Mouse (Mus musculus) thymus, adult 2 months (tissue): ENCODE results near the gene Stum. TPM values are rescaled to one million over a fixed set of nuclear protein-coding genes. Genes with fewer than 3 reads are reported as not detected.

ENCODE experiments used
- DNase-seq: peaks from one replicate; pipeline ENCODE4 v3.0.0; 2021
- H3K27ac ChIP-seq: fragments of 200-500 bp; 2 replicates; pipeline ENCODE4 v1.5.1; 2012; ENCODE audit warnings: low read length, control low read depth; ENCODE audit not compliant: control insufficient read depth, insufficient read depth
- H3K27me3 ChIP-seq: fragments of 200-500 bp; 2 replicates; pipeline ENCODE4 v1.6.1; 2012; ENCODE audit warnings: mild to moderate bottlenecking, low read length, moderate library complexity, mixed read lengths; ENCODE audit not compliant: control insufficient read depth, insufficient read depth
- H3K36me3 ChIP-seq: fragments of 200-500 bp; 2 replicates; pipeline ENCODE4 v1.6.1; 2012; ENCODE audit warnings: mild to moderate bottlenecking, low read length, moderate library complexity; ENCODE audit not compliant: control insufficient read depth, insufficient read depth
- H3K4me1 ChIP-seq: fragments of 200-500 bp; replicated peaks from 2 replicates; pipeline ENCODE4 v1.6.1; 2012; ENCODE audit warnings: low read length; ENCODE audit not compliant: control insufficient read depth, insufficient read depth
- H3K4me3 ChIP-seq: fragments of 200-500 bp; 2 replicates; pipeline ENCODE4 v1.5.1; 2012; ENCODE audit warnings: mild to moderate bottlenecking, low read length, control low read depth, moderate library complexity; ENCODE audit not compliant: control insufficient read depth, insufficient read depth
- CTCF ChIP-seq: fragments of 200-500 bp; IDR thresholded peaks from 2 replicates; pipeline ENCODE4 v1.5.1; 2012; ENCODE audit warnings: mild to moderate bottlenecking, control low read depth, low read length, moderate library complexity, borderline replicate concordance; ENCODE audit not compliant: control insufficient read depth, poor library complexity, insufficient read depth; ENCODE audit errors: extremely low read depth
- POLR2A ChIP-seq: fragments of 200-500 bp; IDR thresholded peaks from 2 replicates; pipeline ENCODE4 v1.6.1; 2012; ENCODE audit warnings: mild to moderate bottlenecking, low read length, control low read depth, moderate library complexity; ENCODE audit not compliant: control insufficient read depth, poor library complexity, insufficient read depth; ENCODE audit errors: extremely low read depth
- WGBS: fragments of 180-500 bp; shearing (Covaris S2); methylation state at CpG from one replicate; pipeline ENCODE4 v1.1.7; 2018; 5-methylcytosine and 5-hydroxymethylcytosine counted together
- polyA plus RNA-seq: library from polyadenylated mRNA; depleted of rRNA; stranded (reverse); fragments of >200 nt; gene quantifications from 2 replicates; pipeline ENCODE4 v1.2.3, GENCODE M21; 2012

Stum gene
- polyA plus RNA-seq, 1 experiment = 1.3 TPM

GRCm38 (mm10) chr1:180500218-180500617, 16.9 kb upstream of the Stum start:
- TF ChIP-seq POLR2A (no peak), CTCF (no peak)
- no peaks in the 10 kb centered on the region for H3K27me3 ChIP-seq
- no peaks in the 10 kb centered on the region for H3K36me3 ChIP-seq
- no peak for DNase-seq
- H3K27ac ChIP-seq = no peak overlapping the region
- 49% methylated on average over 4 of the region's 4 CpGs for WGBS
- no peak overlapping the region for H3K4me3 ChIP-seq
- peaks cover 6% of the 10 kb centered on the region for H3K4me1 ChIP-seq

GRCm38 (mm10) chr1:180499766-180500165, 16.5 kb upstream of the Stum start:
- TF ChIP-seq CTCF (no peak), POLR2A (no peak)
- Histone ChIP-seq H3K4me1 (peaks cover 6% of the 10 kb centered on the region), H3K27me3 (no peaks in the 10 kb centered on the region), H3K4me3 (no peak overlapping the region), H3K27ac (no peak overlapping the region), H3K36me3 (no peaks in the 10 kb centered on the region)
- DNase-seq = no peak
- WGBS = 94% methylated on average over 3 of the region's 3 CpGs

DNA sequence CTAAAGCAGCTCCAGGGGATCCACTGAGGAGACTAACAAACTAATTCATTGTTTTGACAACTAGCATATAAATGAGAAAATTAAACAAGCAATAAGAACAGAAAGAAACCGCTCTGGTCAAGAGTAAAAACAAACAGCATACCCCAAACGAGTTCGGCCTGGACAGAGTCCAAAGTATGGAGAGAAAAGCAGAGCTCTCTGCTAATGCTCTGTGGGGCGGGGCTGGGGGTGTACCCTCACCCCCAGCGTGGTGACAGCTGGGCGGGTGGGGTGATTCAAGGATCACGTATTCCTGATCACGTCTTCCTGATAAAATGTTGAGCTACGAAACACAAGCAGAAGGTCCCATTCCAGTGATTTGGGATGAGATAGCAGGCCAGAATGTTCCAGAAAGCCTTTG, 9.5 kb upstream of the Stum start:
- 92% methylated on average over 9 of the region's 9 CpGs for WGBS
- no peak overlapping the region for H3K4me3 ChIP-seq

GRCm38 (mm10) chr1:180485346-180485745, 2.0 kb upstream of the Stum start:
- no peak for DNase-seq
- no peaks in the 10 kb centered on the region for H3K36me3 ChIP-seq
- WGBS = 93% methylated on average over 5 of the region's 5 CpGs
- H3K4me1 ChIP-seq = peaks cover 6% of the 10 kb centered on the region
- TF ChIP-seq POLR2A (no peak), CTCF (no peak)
- no peak overlapping the region for H3K4me3 ChIP-seq
- H3K27ac ChIP-seq = no peak overlapping the region
- H3K27me3 ChIP-seq = peaks cover 11% of the 10 kb centered on the region

More for the DNA sequence above, 9.5 kb upstream of the Stum start:
- Histone ChIP-seq H3K27me3 (no peaks in the 10 kb centered on the region), H3K4me1 (peaks cover 10% of the 10 kb centered on the region), H3K36me3 (no peaks in the 10 kb centered on the region), H3K27ac (no peak overlapping the region)
- DNase-seq = no peak
- TF ChIP-seq CTCF = no peak
- TF ChIP-seq POLR2A = no peak

- no peaks in the 10 kb centered on the region for H3K36me3 ChIP-seq
- 8% methylated on average over 38 of the region's 39 CpGs for WGBS
- H3K27ac ChIP-seq = no peak overlapping the region
- H3K27me3 ChIP-seq = peaks cover 11% of the 10 kb centered on the region
- H3K4me3 ChIP-seq = peak overlapping the region; percentile 15; the same call in 1 of the 2 replicates
- peaks cover 6% of the 10 kb centered on the region for H3K4me1 ChIP-seq
- no peak for DNase-seq
- no peak for TF ChIP-seq CTCF
- TF ChIP-seq POLR2A = no peak
Measured at GRCm38 (mm10) chr1:180482840-180483398, 385 bp downstream of the Stum start.

DNA sequence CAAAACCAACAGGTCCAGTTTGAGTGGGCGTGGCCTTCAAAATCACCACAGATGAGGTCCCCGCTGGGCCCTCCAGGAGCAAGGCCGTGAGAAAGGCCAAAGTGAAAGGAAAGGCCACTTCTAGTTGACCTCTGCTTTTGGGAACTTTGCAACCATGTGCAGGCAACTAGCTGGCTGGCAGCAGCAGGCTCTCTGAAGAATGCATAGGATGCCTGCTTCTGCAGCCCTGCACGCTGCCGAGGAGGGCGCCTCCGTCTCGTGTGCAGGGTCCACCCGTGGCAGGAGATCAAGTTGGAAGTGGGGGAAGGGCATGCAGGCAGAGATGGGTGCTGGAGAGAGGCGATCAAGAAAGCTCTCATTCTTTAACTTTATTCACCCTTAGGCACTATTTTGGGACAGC, 1.3 kb downstream of the Stum start:
- Histone ChIP-seq H3K4me3 (no peak overlapping the region), H3K4me1 (peaks cover 6% of the 10 kb centered on the region), H3K36me3 (no peaks in the 10 kb centered on the region), H3K27ac (no peak overlapping the region), H3K27me3 (peaks cover 11% of the 10 kb centered on the region)
- no peak for TF ChIP-seq CTCF
- no peak for TF ChIP-seq POLR2A
- DNase-seq = no peak
- WGBS = 59% methylated on average over 10 of the region's 10 CpGs

DNA sequence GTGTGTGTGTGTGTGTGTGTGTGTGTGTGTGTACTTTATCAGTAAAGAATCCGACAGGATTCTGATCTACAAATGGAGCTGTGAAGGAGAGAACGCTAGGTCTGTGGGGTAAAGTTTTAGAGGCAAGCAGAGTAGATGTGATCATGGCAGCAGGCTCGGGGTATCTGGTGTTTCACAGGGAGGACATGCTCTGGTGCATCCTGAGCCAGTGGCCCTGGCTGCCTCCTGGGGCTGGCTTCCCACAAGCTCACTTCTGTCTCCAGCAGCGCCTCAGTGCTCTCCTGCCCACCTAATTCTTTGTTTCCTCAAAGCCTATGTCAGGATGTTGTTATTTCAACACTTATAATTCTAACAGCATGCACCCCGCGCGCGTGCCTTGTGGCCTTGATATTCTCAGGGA, 2.0 kb downstream of the Stum start:
- H3K27ac ChIP-seq = no peak overlapping the region
- TF ChIP-seq CTCF (no peak), POLR2A (no peak)
- peaks cover 6% of the 10 kb centered on the region for H3K4me1 ChIP-seq
- H3K36me3 ChIP-seq = no peaks in the 10 kb centered on the region
- DNase-seq = no peak
- no peak overlapping the region for H3K4me3 ChIP-seq
- peaks cover 11% of the 10 kb centered on the region for H3K27me3 ChIP-seq
- 89% methylated on average over 8 of the region's 8 CpGs for WGBS
